Mouse (Mus musculus) embryo, embryonic 11.5 days (tissue): ENCODE results near the gene Nfe2l1.
"Not testable (repeated sequence)": the region's sequence is repeated elsewhere in the genome, so short reads cannot be mapped to it uniquely, and the experiment has no call there.

Experiments
- DNase-seq: peaks from one replicate; pipeline ENCODE4 v3.0.0-alpha.2; 2012; ENCODE audit warnings: low read depth, low spot score

Nfe2l1 gene

GRCm38 (mm10) chr11:96778061-96778627, 51.6 kb downstream of the Nfe2l1 start:
- DNase-seq = not testable (repeated sequence)

GRCm38 (mm10) chr11:96776968-96777962, 52.5 kb downstream of the Nfe2l1 start, which contains the start of gene Snx11:
Snx11 (minus strand) TSS chr11:96777559.
- DNase-seq = peak; percentile 97

- DNase-seq = no peak
Observed at GRCm38 (mm10) chr11:96776068-96776467, 53.7 kb downstream of the Nfe2l1 start.

GRCm38 (mm10) chr11:96775665-96776064, 54.1 kb downstream of the Nfe2l1 start:
- no peak for DNase-seq

DNA sequence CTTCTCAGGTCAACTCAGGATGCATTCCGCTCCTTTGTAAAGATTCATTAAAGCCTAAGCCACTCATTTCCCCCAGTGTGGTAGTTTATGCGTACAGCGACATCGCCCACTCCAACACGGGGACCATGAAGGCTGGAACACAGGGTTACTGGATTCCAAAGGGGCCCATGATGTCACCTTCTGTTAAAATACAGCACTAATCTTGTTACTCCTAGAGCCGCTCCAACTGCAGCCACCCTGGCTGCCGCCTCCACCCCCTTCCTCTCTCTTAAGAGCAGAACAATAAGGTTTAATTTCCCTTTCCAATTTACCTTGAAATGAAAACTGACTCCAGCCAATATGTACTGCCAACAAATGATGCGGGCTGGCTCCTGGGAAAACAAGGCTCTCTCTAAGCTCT, 54.7 kb downstream of the Nfe2l1 start:
- DNase-seq = no peak

- DNase-seq = no peak
Observed at GRCm38 (mm10) chr11:96774536-96774935, 55.2 kb downstream of the Nfe2l1 start.

GRCm38 (mm10) chr11:96772413-96772812, 57.4 kb downstream of the Nfe2l1 start:
- DNase-seq = no peak

GRCm38 (mm10) chr11:96771274-96771975, 58.3 kb downstream of the Nfe2l1 start:
- DNase-seq = no peak

DNA sequence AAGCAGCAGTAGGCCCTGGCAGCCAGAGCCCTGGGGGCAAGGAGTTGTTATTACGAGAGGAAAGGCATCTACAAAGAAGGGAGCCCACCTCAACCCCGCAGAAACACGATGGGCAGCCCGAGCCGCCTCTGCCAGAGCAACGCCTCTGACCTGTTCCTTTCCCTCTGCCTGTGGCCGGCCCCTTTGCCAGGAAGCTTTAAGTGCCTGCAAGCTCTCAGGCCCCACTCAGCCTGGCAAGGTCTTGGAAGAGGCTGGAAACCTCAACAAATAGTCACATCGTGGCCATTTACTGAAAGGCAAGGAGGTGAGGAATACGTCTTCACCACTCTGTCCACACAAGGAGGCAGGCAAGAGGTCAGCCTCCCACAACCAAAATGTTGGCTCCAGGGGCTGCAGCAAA, 61.5 kb downstream of the Nfe2l1 start:
- no peak for DNase-seq
